Mouse (Mus musculus) right cerebral cortex, adult 2 months (tissue): Measurements from ENCODE around the gene Leng9.

ENCODE experiments used
- DNase-seq, 2 experiments: peaks; one replicate each; pipeline ENCODE4 v3.0.0; 2021 to 2022; ENCODE audit warnings: low spot score in 2 of 2

Leng9 gene

GRCm38 (mm10) chr7:4124315-4124759 lies 25.8 kb downstream of the Leng9 start:
- peak; percentile 87 to 91 for DNase-seq

GRCm38 (mm10) chr7:4123732-4124131 lies 26.4 kb downstream of the Leng9 start:
- peak; percentile 68 to 77 for DNase-seq

DNA sequence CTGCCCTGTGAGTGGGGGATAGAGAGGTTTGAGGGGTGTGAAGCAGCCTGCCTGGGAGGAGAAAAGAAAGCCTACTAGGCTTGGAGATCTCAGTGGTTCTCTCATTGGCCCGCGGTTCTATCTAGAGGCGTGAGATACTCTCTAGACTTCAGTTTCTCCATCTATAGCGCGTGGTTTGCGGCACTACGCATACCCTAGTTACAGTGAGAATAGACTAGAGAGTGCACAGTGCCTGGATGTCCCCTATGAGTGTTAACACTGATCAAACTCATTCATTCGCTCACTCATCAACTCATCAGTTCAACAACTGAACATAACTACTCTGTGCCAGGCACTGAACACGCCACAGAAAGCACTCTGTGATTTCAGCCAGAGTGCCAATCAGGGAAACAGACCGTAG lies 27.4 kb downstream of the Leng9 start:
- DNase-seq = peak in 1 of 2 experiments; percentile 50

DNA sequence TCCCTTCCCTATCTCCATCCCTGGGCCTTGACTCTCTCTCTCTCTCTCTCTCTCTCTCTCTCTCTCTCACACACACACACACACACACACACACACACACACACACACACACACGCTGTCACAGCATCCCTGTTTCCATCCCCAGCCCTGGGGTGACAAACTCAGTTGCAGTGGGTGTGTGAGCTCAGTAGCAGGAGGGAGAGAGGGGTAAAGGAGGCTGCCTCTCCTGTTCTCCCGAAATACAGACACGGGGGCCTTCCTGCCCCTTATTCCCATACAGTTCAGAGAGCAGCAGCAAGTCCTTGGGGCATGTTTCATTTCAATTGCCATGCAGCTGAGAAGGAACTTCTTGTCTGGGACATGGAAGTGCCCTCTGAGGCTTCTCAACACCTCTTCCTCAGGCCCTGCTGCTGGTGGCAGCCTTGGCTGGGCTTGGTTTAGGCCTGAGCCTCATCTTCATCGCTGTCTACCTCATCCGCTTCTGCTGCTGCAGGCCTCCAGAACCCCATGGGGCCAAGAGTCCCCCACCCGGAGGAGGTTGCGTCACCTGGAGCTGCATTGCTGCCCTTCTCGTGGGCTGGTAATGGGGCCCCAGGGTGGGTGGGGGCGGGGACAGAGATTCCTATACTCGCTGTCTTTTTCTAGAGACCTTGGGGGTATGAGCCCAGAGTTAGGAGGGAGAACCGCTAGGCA lies 28.0 kb downstream of the Leng9 start:
- peak in 1 of 2 experiments; percentile 32 for DNase-seq

GRCm38 (mm10) chr7:4119976-4120921 lies 29.9 kb downstream of the Leng9 start:
- peak; percentile 50 to 60 for DNase-seq

- DNase-seq = peak; percentile 72 to 79
Measured at GRCm38 (mm10) chr7:4119344-4119902, 30.8 kb downstream of the Leng9 start, which contains the start of gene Ttyh1. Gene Ttyh1 (plus strand): TSS chr7:4119408.

DNA sequence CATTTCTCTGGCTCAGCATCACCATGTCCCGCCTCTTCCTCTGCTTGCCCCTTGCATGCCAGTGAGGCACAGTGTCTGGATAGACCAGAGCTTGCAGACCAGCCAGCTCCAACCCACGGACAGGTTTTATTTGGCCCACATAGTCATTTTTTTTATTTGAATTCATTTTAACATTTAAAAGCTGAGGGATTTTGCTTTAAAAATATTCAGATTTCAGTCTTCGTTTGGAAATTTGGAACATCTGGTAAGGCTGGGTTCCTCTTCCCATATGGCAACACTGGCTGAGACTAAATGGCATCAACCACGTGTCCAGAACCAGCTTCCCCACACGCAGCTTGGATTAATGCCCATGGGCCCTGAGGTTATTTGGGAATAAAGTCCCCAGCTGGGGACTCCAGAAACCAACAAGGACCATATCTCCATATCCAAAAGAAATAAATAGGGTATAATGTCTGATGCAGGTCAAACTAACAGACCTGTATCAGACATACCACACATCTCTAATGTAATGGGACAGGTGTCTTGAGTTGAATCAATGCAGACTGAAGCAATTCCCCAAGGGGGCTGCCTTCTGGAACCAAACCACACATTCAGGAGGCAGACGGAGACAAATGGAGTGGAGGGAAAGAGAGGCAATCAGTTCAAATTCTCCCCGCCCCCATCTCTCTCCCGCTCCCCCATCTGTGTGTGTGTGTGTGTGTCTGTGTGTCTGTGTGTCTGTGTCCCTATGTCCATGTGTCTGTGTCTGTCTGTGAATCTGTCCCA lies 32.9 kb downstream of the Leng9 start:
- DNase-seq = peak in 1 of 2 experiments; percentile 40

DNA sequence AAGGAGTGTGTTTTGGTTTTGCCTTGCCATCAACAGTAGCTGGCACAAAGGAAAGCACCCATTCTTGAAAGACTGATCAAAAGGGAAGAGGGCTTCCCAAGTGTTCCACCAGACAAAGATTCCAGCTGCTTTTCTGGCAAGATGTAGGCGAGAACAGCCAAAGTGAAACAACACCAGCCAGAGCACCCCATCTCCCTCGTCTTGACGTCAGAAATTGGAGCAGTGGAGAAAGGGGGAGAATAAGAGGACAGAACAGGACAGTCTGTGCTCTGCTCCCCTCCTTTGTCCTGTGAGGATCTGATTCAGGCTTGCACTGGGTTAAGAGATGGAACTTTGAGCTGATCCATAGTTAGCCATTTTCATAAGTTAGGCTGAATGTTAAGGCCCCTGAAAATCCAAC lies 38.4 kb downstream of the Leng9 start:
- peak in 1 of 2 experiments; percentile 33 for DNase-seq

DNA sequence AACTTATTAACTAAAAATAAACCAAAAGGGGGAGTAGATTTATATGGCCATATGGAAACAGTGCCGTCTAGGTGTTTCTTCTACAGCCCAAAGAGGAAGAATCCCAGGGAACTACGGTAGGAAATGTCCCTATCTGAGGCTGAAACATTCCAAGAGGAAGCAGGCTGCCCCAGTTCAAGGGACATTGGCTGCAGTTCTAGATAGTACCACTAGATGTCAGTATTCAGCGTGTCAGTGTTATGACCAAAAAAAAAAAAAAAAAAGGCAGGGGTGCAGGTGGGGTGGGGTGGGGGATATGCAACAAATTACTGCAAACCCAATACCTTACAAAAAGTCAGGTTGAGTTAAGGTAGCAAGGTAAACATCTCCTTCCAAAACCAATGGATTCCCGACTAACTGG lies 46.8 kb downstream of the Leng9 start:
- peak in 1 of 2 experiments; percentile 42 for DNase-seq

GRCm38 (mm10) chr7:4101144-4101543 lies 49.0 kb downstream of the Leng9 start:
- DNase-seq = no peak

GRCm38 (mm10) chr7:4098832-4099231 lies 51.3 kb downstream of the Leng9 start:
- DNase-seq = no peak

DNA sequence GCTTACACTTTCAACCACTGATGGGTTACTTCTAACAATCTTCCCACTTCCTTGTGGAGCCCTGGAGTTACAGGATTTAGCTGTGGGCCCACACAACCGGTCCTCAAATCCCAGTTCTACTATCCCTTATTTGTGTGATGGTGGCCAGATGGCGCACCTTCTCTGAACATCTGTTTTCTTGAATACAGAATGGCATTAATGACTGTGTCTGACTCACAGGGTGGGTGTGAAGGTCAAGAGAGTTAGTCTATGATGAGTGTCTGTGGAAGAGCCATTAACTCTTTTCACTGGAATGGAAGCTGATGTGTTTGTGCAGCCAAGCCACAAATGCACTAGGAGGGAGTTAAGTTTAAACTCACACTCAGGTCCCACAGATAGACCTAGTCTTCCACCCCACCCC lies 51.9 kb downstream of the Leng9 start:
- no peak for DNase-seq
